Mouse (Mus musculus) lung, postnatal 4 days (tissue): ENCODE results near the gene Gramd1c.

ENCODE experiments used
- DNase-seq, 2 experiments: peaks; one replicate each; pipeline ENCODE4 v3.0.0; 2021

Gene Gramd1c

DNA sequence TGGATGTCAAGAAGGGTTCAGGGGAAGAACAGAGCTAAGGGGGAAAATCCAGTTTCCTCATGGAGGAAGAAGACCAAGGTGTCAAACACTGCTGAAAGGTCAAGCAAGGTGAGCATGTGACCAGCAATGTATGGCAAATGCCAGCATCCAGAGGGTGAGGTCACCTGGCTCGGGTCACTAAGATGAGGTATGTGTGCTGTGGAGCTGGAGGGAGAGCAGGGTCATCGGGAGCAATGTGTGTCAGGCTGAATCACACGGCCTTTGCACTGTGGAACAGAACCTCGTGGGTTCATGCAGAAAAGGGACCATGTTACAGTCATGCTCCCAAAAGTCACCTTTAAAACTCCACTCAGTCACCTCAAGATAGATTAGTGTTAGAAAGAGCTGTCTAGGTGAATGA lies 45.4 kb downstream of the Gramd1c start:
- DNase-seq, result no peak

DNA sequence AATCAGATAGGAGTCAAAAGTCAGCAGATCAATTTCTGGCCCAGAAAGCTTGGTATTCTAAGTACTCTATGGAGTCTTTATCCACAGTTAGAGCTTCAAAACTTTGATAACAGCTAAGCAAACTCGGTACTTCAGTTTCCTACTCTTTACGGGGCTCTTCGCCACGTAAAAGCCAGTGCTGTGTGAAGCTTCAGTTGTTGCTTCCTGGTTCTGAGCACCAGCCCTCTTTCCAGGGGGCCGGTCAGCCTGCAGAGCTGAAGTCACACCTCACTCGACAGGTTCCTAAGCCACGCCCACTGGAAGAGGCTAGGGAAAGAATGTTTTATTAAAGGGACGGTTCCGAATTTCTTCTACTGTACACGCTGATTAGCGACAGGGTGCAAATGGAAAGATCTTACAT lies 47.0 kb downstream of the Gramd1c start:
- peak; percentile 68 to 76 for DNase-seq

DNA sequence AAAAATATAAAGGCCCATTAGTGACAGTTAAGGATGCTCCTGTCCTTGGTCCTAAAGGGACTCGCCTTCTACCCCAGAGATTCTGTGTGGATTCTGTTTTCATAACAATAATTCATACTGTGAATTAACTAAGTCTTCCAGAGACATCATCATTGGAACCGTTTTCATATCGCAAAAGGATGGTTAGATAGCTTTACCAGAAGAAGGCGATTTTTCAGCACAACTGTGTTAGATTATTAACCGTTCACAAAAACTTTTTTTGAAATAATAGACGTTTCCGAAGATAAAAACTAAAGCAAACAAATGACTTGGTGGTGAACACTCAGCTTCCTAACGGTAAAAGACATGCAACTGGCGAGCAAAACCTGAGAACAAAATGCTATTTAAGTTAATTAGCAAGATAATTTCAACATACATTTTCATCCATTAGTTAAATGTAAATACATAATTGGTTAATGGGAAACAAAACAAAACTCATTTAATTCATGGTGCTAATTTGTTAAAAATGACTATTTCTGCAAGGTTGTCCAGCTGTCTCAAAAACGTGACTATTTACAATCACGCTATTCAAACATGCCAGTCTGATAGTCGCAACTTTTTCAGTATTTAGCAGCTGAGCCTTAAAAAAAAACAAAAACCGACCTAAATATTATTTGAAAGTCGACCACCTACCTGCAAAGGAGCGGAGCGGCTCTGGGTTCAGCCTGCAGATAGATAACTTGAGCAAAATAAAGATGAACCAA lies 47.6 kb downstream of the Gramd1c start:
- DNase-seq, result no peak

DNA sequence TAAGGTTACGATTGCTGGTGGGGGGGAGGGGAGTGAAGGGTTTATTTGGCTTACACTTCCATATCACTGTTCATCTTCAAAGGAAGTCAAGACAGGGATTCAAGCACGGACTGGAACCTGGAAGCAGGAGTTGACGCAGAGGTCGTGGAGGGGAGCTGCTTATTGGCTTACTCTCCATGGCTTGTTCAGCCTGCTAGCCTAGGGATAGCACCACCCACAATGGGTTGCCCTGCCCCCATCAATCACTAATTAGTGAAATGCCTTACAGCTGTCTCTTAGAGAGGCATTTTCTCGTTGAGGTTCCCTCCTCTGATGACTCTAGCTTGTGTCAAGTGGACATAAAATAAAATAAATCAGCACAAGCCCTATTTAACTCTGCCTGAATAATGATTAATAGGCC lies 52.1 kb downstream of the Gramd1c start:
- DNase-seq, result no peak

DNA sequence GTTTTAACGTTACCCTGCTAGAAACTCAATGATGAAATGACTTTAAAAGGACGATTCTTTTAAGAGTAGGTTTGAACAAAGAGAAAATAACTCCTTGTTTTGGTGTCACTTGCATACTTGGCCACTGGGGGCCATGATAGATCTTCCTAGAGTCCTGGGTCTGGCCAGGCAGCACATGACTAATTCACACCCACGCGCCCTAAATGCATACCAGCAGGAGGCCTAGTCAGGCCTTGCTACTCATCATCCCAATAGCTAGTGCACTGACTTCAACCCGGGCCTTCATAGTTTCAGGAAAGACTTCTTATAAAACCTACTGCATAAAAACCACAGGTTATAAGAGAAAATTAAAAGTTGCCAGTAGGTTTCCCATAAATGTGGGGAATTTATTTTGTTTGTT lies 61.1 kb downstream of the Gramd1c start:
- DNase-seq, result no peak

DNA sequence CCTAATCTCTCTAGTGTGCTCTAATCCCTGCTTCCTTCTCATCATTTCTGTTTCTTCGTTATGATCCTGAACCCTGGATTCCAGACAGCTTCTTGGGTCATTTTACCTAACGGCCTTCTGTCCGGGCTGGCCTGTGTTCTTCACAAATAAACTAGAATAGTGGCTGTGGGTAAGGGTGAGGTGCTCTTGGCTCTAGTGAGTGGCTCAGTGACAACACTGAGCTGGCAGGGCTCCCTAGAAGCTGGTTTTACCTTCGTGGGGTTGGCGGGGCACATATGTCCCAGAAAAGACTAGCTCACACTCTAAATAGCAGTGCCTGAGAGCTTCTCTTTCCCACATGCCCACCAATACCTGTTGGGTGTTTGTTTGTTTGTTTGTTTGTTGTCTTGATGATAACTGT lies 63.6 kb downstream of the Gramd1c start:
- DNase-seq, result no peak

DNA sequence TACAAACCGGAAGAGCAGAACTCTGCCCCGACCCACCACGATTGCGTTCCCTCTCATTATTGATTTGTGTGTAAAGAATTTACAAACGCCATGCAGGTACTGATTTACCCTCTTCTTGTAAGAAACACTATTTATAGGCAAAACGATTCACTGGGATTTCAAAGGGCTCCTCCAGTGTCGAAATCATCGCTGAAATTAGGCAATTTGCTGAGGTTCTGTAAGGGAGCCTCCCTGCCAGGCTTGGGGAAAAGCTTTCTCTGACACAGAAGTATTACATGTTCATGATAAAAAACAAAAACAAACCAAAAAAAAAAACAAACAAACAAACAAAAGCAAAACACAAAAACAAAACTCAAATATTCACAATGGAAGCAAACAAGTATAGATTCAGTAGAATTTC lies 64.0 kb downstream of the Gramd1c start:
- DNase-seq, result no peak

DNA sequence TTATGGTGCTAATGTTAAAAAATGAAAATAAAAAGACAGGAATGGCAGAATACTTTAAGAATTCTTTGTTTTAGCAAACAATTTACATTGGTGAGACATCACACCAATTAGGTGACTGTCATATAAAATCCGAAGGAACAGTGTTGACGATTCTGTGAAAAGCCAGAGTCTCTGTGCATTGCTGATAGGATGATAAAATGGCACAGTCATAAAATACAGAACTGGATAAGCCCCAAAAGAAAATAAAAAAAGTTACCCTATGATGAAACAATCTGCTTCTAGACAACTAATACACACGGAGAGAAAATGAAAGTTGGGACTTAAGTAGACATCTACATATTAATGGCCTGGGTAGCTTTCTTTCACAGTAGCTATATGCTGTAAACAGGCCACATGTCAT lies 68.5 kb downstream of the Gramd1c start:
- DNase-seq, result no peak

DNA sequence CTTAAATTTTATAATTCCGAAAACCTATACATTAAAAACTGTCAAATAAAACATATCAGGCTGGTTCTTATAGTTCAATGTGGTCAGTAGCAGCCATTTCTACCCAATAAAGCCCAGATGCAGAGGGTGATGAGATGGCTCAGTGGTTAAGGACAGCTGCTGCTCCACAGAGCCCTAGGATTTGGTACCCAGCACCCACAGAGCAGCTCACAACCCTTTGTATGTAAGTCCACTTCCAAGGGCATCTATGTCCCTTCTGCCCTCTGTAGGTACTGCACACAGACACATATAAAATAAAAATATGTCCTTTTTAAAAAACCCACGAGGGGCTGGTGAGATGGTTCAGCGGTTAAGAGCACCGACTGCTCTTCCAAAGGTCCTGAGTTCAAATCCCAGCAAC lies 76.8 kb downstream of the Gramd1c start:
- no peak for DNase-seq

DNA sequence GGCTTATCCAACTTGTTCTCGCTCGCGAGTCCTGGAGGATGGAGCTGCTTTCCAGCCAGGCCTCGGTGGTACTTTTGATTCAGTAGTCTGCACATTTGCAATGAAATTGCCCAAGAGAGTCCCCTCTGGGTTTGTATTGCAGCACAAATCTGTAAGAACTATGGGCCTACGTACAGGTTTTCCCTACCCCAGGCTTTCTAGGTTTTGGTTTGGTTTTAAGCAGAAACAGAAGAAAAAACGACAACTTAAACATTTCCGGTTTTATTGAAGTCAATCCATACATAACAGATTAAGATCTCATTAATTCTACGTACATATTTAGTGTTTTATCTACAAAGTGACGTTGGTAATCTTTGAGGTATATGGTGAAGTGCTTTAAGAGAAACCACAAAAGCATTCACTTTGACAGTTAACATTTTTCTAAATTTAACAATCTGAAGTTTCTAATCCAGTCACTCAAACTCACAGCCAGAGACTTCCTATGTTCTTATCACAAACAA lies 83.0 kb downstream of the Gramd1c start:
- no peak for DNase-seq

DNA sequence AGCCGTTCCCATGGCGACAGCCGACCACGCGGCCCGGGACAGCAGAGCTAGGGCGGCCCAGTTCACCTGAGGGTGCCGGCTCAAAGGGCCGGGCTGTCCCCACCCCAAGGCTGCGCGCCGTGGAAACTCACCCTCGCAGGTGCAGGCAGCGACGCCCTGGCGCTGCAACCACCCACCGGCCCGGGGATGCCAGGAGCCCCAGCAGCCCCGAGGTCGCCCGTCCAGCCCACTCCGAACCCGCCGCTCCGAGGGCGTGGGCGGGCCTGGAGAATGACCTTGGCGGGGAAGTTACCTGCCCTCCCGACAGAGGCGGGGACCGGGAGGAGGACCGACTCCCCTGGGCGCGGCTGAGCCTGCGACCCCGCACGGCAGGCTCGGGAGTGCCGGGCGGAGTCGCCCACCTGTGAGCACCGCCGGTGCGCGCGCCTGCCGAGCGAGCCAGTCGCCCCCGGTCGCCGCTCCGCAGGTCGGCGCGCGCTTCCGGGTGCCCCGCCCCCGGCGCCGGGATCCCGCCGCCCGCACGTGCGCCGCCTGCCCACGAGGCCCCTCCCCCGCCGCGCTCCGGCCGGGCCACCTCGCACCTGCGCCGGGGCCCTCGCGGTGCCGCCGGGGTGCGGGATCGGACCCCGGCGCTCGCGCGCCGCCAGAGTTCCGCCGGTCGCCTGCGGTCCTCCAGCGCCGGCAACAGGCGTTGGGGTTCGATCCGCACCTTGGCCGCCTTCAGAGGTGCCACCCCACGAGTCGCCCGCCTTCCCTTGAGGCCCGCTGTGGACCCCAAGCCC lies 83.6 kb downstream of the Gramd1c start, which contains the start of gene Zdhhc23:
Zdhhc23 (minus strand) TSS at position 464 of the 782 bp plus-strand sequence.
- DNase-seq, result peak; percentile 41 to 58

DNA sequence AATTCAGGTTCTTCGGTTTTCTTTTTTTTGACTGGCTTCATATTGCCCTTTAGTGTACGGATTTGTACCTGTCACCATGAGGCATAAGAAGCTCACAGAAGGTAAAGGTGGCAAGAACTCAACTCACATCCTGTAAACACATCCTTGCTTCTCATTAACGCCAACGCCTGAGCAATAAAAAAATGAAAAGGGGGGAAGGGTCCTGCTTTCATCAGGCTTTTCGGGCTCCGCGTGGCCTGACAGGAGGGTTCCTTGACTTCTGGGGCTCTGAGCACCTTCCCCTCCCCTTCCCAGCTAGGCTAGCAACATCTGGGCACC lies 84.2 kb downstream of the Gramd1c start:
- DNase-seq, result no peak

DNA sequence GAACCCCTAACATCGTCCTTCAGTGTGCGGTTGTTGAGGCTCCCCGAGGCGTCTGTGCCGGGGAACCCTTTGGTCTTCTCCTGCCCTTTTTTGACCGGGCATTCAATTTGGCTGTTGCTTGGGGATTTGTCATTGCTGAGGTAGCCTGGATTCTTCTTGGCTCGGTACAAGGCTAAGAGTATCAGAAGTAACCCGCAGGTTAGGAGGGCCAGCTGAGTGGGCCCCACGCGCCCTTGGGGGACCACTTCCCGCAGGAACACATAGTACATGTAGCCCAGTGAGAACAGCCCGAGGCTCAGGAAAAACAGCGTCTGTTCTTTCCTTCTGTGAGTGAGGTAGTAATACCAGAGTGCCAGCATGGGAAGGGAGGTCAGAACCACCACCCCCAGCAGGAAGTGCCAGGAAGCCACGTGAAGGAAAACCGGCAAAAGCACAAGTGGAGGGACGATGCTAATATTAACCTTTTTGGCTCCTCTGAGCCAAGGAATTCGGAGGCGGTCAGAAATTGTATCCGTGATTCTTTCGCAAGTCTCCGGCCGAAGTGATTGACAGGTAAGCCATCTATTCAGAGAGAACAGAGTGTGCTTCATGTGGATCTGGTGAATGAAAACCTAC lies 89.4 kb downstream of the Gramd1c start:
- DNase-seq, result no peak

DNA sequence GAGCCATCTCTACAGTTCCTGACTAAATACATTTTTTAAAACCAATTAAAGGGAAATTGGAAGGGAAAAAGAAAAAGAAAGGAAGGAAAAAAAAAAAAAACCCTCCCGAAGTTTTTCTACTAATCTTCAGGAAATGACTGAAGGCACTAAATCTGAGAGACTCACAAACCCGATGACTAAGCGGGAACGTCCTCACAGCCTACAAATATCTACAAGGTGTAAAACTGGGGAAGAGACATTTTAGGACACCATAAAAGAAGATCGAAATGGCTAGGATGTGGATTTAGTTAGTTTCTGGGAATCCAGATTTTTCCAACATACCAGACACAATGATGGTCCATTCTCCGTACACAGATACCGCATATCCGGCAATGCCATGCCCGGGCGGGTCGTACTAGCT lies 90.0 kb downstream of the Gramd1c start:
- no peak for DNase-seq

DNA sequence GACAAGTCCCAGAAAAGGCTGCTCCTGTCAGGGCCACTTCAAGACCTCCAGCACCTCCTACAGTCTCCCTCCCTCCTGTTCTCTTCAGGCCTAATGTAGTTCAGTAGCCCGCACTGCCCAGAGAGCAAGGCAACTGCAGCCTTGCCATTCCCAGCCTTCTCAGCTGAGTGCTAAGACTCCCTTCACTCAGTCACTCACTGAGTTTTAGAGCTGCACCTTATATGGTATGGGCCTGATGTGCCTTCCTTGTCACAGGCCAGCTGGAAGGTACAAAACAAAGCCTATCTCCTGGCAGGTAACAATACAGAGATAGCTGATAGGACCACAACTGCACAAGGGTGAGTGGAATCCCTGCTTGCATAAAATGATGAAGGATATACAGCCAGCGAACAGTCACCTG lies 90.8 kb downstream of the Gramd1c start:
- DNase-seq, result no peak

DNA sequence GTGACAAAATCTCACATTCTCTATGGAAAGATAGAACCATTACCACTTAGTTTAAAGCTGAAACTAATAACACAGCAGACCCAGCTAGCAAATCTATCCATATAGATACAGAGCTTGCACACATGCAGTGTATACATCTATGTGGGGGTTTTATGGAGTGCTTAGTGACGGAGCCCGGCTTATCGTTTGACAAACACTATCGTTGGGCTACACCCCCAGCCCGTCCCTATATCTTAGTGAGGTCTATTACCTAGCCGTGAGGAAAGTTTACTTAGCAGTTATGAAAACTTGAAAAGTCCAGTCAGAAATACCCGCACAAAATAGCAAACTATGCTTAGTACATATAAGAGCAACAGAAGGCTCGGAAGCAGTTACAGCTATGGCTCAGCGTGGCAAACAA lies 91.4 kb downstream of the Gramd1c start:
- DNase-seq, result no peak

DNA sequence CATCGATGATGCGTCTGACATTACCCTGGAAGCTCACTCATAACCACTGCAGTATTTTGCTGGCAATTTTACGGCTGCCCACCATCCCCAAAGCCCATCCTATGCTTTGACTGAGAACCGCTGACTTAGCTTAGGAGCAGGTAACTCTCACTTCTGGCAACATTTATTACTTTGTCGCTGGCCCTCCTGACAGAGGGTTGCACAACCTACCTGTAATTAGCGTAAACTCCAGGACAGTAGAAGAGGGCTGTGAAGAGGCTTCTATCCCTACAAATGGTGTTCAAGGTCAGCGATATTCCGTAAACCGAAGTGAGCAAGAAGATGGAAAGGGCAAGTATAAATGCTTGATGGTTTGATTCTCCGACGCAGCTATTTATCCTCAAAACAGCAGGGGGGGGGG lies 92.0 kb downstream of the Gramd1c start:
- DNase-seq, result no peak

DNA sequence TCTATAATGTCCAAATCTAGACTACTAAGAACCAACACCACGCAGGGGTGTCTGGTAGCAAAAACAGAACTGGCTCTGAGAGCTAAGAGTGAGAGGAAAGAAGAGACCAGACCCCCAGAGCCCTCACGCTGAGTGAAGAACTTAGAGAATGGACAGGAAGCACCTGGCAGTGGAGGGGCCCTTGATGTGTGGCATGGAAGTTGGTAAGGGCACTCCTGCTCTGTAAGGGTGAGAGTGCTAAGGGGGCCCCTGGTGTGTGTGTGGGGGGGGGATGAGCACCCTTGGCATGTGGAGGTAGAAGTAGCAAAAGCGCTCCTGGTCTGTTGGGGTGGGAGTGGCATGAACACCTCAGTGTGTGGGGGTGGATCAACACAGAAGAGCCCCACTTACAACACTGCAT lies 92.7 kb downstream of the Gramd1c start:
- no peak for DNase-seq

DNA sequence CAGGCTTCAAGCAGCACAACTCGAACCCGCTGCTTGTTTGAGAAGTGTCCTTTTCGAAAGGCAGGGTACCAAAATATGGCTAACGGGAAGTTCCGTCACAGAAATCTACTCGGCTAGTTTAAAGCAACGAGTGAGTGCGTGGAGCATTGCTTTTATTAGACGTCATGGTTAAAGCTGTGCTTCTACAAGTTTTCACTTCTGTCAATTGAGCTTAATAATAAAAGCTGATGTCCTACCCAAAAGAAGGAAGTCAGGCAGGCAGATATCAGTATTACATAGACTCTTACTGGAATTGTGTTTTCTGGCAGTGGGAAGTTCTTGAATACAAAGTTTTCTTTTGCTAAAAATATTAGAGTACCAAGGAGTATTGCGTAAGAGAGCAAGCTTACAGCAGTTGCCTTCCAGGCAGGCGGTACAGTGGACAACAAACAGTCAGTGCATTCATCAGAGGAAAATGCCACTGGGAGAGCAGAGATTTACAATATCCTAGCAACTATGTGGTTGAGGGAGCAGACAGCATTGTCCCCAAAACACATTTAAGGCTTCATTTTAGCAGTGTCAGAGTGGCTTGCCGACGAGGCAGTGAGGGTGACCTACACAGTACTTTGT lies 97.3 kb downstream of the Gramd1c start:
- DNase-seq, result no peak

DNA sequence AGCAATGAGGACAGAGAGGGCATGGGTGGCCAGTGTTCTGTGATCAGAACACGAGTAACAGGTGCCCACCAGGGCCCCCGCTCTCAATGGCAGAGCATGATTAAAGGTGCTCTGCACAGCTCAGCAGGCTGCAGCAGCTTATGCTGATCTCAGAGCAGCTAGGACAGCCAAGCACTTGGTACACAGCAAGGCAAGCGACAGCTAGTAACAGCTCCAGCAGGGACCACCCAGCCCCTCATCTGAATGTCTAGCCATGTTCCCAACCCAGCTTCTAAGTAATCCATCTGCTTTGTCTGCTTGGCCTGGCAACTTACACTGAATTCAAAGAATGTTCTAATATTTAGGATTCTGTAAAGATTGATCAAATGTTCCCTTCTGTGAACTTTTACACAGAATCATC lies 99.4 kb downstream of the Gramd1c start:
- no peak for DNase-seq

DNA sequence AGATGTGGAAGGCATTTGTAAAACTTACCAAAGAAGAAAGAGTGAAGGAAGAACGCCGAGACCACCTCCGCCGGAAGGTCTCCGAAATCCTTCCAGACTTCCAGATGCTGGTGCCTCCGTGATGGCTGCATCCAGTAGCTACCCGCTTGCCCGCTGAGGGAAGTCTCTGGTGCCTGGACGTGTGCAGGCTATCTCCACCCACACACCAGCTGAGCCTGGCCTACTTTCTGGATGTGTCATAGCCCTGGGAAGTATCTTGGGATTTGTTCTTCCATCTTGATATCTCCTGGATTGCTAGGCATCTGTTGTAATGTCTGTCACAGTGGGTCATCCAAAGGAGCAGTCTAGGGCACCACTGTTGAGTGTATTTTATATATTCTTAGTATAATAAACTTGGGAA lies 99.9 kb downstream of the Gramd1c start:
- no peak for DNase-seq

DNA sequence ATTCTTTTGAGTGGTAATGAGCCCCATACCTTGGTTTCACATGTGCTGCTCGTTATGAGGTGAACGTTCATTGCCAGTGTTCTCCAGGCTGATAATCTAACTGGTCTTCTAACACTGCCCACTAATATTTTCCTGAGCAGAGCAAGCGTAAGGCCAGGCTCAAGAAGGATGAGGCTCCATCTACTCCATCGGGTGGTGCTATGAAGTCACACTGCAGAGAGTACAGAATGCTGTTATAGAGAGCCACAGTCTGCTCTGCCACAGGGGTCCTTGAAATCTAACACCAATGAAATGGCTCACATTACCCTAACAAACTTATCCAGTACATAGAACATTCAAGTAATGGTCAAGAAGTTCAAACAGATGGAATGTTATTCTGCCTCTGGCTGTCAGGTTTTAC lies 105.1 kb downstream of the Gramd1c start:
- no peak for DNase-seq

DNA sequence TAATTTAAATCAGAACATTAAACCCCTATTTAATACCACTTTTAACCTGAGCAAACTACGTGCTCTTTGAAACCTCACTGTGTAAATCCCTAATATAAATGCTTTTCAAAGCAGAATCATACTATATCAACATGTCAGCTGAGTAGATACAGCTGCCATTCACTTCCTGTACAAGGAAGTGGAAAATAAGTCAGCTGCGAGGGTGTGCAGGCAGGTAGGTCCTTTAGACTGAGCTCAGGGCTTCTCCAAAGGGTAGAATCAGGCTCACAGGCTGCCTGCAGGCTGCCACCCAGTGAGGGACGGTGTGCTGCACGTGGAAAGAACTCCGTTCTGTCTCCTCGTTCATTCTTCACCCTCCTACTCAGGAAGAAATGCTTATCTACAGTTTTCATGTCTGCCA lies 108.2 kb downstream of the Gramd1c start:
- DNase-seq, result no peak

DNA sequence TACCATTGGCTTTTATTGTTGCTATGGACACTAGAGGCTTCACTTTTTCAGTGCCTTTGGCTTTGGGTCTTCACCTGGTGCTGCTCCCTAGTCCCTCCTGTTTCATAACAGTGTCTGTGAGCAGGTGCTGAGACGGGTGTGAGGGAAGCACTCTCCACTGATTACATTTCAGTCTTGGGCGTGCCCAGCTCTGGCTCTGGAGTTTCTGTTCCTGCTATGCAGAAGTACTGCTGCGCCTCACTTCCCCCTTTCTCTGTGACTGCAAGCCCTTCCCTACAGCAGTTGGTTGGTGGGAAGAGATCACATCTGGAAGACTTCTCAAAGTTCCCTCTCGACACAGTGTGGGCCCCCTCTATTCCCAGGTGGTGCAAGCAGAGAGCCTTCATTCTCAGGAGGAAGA lies 111.6 kb downstream of the Gramd1c start:
- DNase-seq, result peak; percentile 51
